Mouse (Mus musculus): ENCODE measurements around the gene Gm42372.

The Gm42372 gene

GRCm38 (mm10) chr7:17003230-17003960 is 20.5 kb downstream of the Gm42372 start:
- WGBS, result 59% methylated on average over 7 of the region's 7 CpGs

- 76% methylated on average over 7 of the region's 7 CpGs for WGBS
Measured at GRCm38 (mm10) chr7:17004716-17005115, 21.8 kb downstream of the Gm42372 start.

- 65% methylated on average over 4 of the region's 4 CpGs for WGBS
Measured at GRCm38 (mm10) chr7:17007300-17007699, 24.4 kb downstream of the Gm42372 start.

- WGBS, result 79% methylated on average over 16 of the region's 16 CpGs
Measured at GRCm38 (mm10) chr7:17009326-17010009, 26.6 kb downstream of the Gm42372 start.

- WGBS, result 67% methylated on average over 5 of the region's 5 CpGs
Measured at GRCm38 (mm10) chr7:17010010-17010347, 27.1 kb downstream of the Gm42372 start.

- 66% methylated on average over 7 of the region's 7 CpGs for whole genome bisulfite sequencing
Measured at GRCm38 (mm10) chr7:17011909-17012590, 29.2 kb downstream of the Gm42372 start.

- 77% methylated on average over 6 of the region's 6 CpGs for WGBS
Measured at GRCm38 (mm10) chr7:17015381-17015780, 32.5 kb downstream of the Gm42372 start.

- WGBS, result 0% methylated on average over 1 of the region's 1 CpGs
Measured at GRCm38 (mm10) chr7:17017036-17017435, 34.1 kb downstream of the Gm42372 start.

GRCm38 (mm10) chr7:17017921-17018320 is 35.0 kb downstream of the Gm42372 start:
- 44% methylated on average over 2 of the region's 2 CpGs for whole genome bisulfite sequencing

- WGBS, result 72% methylated on average over 7 of the region's 7 CpGs
Measured at GRCm38 (mm10) chr7:17019426-17020166, 36.7 kb downstream of the Gm42372 start.

- 93% methylated on average over 15 of the region's 15 CpGs for WGBS
Measured at GRCm38 (mm10) chr7:17022176-17022575, 39.3 kb downstream of the Gm42372 start.

GRCm38 (mm10) chr7:17023701-17024100 is 40.8 kb downstream of the Gm42372 start:
- 76% methylated on average over 4 of the region's 4 CpGs for WGBS

GRCm38 (mm10) chr7:17024141-17024540 is 41.3 kb downstream of the Gm42372 start:
- WGBS, result 64% methylated on average over 6 of the region's 6 CpGs

GRCm38 (mm10) chr7:17024814-17025504 is 42.1 kb downstream of the Gm42372 start:
- WGBS, result 63% methylated on average over 10 of the region's 10 CpGs

GRCm38 (mm10) chr7:17025505-17025894 is 42.6 kb downstream of the Gm42372 start:
- 56% methylated on average over 4 of the region's 4 CpGs for WGBS

GRCm38 (mm10) chr7:17025896-17026622 is 43.2 kb downstream of the Gm42372 start:
- WGBS, result 50% methylated on average over 9 of the region's 9 CpGs

- WGBS, result 3% methylated on average over 24 of the region's 24 CpGs
Measured at GRCm38 (mm10) chr7:17026710-17027587, 44.1 kb downstream of the Gm42372 start.

- WGBS, result under 1% methylated on average over 58 of the region's 58 CpGs
Measured at GRCm38 (mm10) chr7:17027588-17028343, 44.9 kb downstream of the Gm42372 start, which contains the start of gene Ppp5c. Gene Ppp5c, minus strand, starts transcription at chr7:17027924.

- 48% methylated on average over 7 of the region's 7 CpGs for WGBS
Measured at GRCm38 (mm10) chr7:17028923-17029322, 46.0 kb downstream of the Gm42372 start.

All from cerebral cortex, adult 2 months (tissue).